Mouse (Mus musculus) lung, postnatal 0 days (tissue): ENCODE data around the gene Tmem79. TPM values are rescaled to one million over a fixed set of nuclear protein-coding genes. Genes with fewer than 3 reads are reported as not detected.
"Not testable (repeated sequence)": the region's sequence is repeated elsewhere in the genome, so short reads cannot be mapped to it uniquely, and the experiment has no call there.

ENCODE experiments used
- ATAC-seq: fragments of 200-750 bp; cut with Nextera tagmentation; 2 replicates; pipeline ENCODE4 v1.8.0; 2017; ENCODE audit warnings: moderate library complexity
- DNase-seq: peaks from one replicate; pipeline ENCODE4 v3.0.0-alpha.2; 2016; ENCODE audit warnings: low spot score
- H3K27ac ChIP-seq: fragments of 300-500 bp; sonication (generic); 2 replicates; pipeline ENCODE4 v1.5.1; 2014; ENCODE audit warnings: antibody characterized with exemption, mild to moderate bottlenecking, low read length, mixed read lengths
- H3K27me3 ChIP-seq: fragments of 300-500 bp; sonication (generic); replicated peaks from 2 replicates; pipeline ENCODE4 v1.6.1; 2014; ENCODE audit warnings: low read length, mixed read lengths; ENCODE audit not compliant: insufficient read depth
- H3K36me3 ChIP-seq: fragments of 300-500 bp; sonication (generic); 2 replicates; pipeline ENCODE4 v1.6.1; 2014; ENCODE audit warnings: low read length, mixed read lengths; ENCODE audit not compliant: insufficient read depth
- H3K4me1 ChIP-seq: fragments of 300-500 bp; sonication (generic); 2 replicates; pipeline ENCODE4 v1.6.1; 2014; ENCODE audit warnings: antibody characterized with exemption, low read depth, low read length, mixed read lengths; ENCODE audit not compliant: insufficient read depth
- H3K4me2 ChIP-seq: fragments of 300-500 bp; sonication (generic); replicated peaks from 2 replicates; pipeline ENCODE4 v1.6.1; 2014; ENCODE audit warnings: low read depth, mild to moderate bottlenecking, low read length, moderate library complexity, mixed read lengths
- H3K4me3 ChIP-seq: fragments of 300-500 bp; sonication (generic); 2 replicates; pipeline ENCODE4 v1.5.1; 2014; ENCODE audit warnings: low read depth, low read length
- H3K9ac ChIP-seq: fragments of 300-500 bp; sonication (generic); replicated peaks from 2 replicates; pipeline ENCODE4 v1.6.1; 2014; ENCODE audit warnings: low read depth, mild to moderate bottlenecking
- H3K9me3 ChIP-seq: fragments of 300-500 bp; sonication (generic); 2 replicates; pipeline ENCODE4 v1.6.1; 2016; ENCODE audit warnings: low read length, mixed read lengths
- CTCF ChIP-seq: IDR thresholded peaks from 2 replicates; pipeline ENCODE4 v1.5.1; 2016; ENCODE audit warnings: antibody characterized with exemption, mild to moderate bottlenecking
- EP300 ChIP-seq: IDR thresholded peaks from 2 replicates; pipeline ENCODE4 v1.6.1; 2016; ENCODE audit warnings: antibody characterized with exemption, mild to moderate bottlenecking, control low read depth
- WGBS: fragments of 180-500 bp; shearing (Covaris S2); extraction: QIAGEN DNeasy Blood & Tissue Kit; methylation state at CpG from one replicate; pipeline ENCODE4 v1.1.7; 2014; 5-methylcytosine and 5-hydroxymethylcytosine counted together
- polyA plus RNA-seq: library from polyadenylated mRNA; unstranded; fragments of >200 nt; fragmentation: Nextera tagmentation; extraction: Ambion mirVana; gene quantifications from 2 replicates; pipeline ENCODE4 v1.2.1, GENCODE M21; 2015

Tmem79 gene
- polyA plus RNA-seq, 1 experiment from 2014 or later, result 9.0 TPM

DNA sequence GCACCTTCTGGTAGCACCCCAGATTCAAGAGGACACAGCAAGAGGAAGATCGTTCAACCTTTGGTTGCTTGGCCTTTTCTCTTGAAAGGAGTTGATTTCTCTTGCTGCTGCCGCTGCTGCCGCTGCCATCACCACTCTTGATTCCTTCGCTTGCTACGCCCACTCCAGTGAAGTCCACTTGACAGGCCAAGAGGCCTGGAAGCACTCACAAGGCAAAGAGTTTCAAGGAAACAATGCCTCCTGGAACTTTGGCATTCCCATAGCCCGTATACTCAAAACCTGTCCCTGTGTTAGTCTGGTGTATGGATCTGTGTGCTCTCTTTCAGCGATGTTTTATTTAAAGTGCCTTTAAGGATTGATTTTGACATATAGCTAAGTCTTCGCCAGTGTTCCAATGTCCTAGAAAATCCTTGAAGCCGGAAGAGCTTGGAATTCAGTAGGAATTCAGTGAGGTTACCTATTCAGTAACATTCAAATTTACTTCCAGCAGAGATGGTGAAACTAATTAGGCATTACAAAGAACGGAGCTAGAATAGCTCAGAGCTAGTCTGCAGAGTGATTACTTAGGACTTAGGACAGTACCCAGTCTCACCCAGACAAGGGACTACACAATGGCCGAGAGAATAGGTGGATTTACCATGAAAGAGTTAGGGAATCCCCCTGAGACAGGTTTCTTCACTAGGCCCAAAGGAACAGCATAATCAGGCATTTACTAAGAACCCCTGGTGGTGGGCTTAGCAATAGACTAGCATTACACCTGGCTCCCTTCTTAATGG lies 54.6 kb downstream of the Tmem79 start:
- H3K4me3 ChIP-seq, H3K4me1 ChIP-seq, H3K36me3 ChIP-seq, H3K9me3 ChIP-seq, H3K27me3 ChIP-seq, H3K9ac ChIP-seq: not testable (repeated sequence)
- TF ChIP-seq EP300, result peak; percentile 76
- DNase-seq (peak; percentile 80), ATAC-seq (peak; percentile 67)
- WGBS, result 49% methylated on average over 11 of the region's 11 CpGs
- peak overlapping the region; percentile 34 for H3K4me2 ChIP-seq
- H3K27ac ChIP-seq, result peak overlapping the region; percentile 51

DNA sequence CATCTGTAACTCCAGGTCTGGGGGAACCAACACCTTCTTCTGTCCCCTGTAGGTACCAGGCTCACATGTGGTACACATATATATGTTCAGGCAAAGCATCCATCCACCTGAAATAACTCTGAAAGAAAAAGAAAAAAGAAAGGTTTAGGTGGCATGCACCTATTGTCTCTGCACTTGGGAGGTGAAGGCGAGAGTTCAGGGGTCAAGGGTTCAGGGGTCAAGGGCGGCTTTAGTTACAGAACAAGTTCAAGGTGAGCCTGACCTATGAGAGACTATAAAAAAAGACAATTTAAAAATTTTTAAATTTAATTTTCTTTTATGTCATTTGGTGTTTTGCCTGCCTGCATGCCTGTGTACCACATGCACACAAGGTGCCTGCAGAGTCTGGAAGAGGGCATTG lies 55.9 kb downstream of the Tmem79 start:
- 92% methylated on average over 2 of the region's 2 CpGs for WGBS
- Histone ChIP-seq H3K4me1 (no peaks in the 10 kb centered on the region), H3K27ac (no peak overlapping the region), H3K9ac (no peak overlapping the region), H3K9me3 (no peaks in the 10 kb centered on the region), H3K4me3 (no peak overlapping the region), H3K27me3 (no peaks in the 10 kb centered on the region), H3K4me2 (0 out of 2 replicates have a peak overlapping the region, but pooled peaks have one; percentile 34), H3K36me3 (no peaks in the 10 kb centered on the region)
- DNase-seq (no peak), ATAC-seq (no peak)
- TF ChIP-seq CTCF (no peak), EP300 (no peak)

Other genes with a start within 250 kb of the Tmem79 start
- 14.4 and 15.4 TPM in 2 replicates for gene Mef2d, start 193.8 kb downstream of the Tmem79 start, polyA plus RNA-seq
- 3.9 and 4.9 TPM in 2 replicates for gene Rhbg, start 81.4 kb downstream of the Tmem79 start, polyA plus RNA-seq
- gene Gm38392, start 48.9 kb downstream of the Tmem79 start, polyA plus RNA-seq, result 1.8 and 2.0 TPM in 2 replicates
- 10.8 and 13.1 TPM in 2 replicates for gene Tsacc, start 39.1 kb downstream of the Tmem79 start, polyA plus RNA-seq
- 173 and 177 TPM in 2 replicates for gene Cct3, start 39.0 kb downstream of the Tmem79 start, polyA plus RNA-seq
- 273 and 278 TPM in 2 replicates for gene Glmp, start 11.1 kb downstream of the Tmem79 start, polyA plus RNA-seq
- gene Smg5, start 112 bp upstream of the Tmem79 start, polyA plus RNA-seq, result 19.7 and 19.8 TPM in 2 replicates
- 4.3 and 5.3 TPM in 2 replicates for gene Paqr6, start 28.4 kb upstream of the Tmem79 start, polyA plus RNA-seq
- gene Bglap3, start 36.6 kb upstream of the Tmem79 start, polyA plus RNA-seq, result 0.14 and 0.39 TPM in 2 replicates
- gene Bglap2, start 42.6 kb upstream of the Tmem79 start, polyA plus RNA-seq, result not detected in 2 replicates
- not detected in 2 replicates for gene Bglap, start 48.3 kb upstream of the Tmem79 start, polyA plus RNA-seq
- 27.9 and 30.6 TPM in 2 replicates for gene Pmf1, start 74.2 kb upstream of the Tmem79 start, polyA plus RNA-seq
- 9.3 and 11.3 TPM in 2 replicates for gene Slc25a44, start 89.0 kb upstream of the Tmem79 start, polyA plus RNA-seq
- gene Sema4a, start 125.0 kb upstream of the Tmem79 start, polyA plus RNA-seq, result 9.0 and 9.2 TPM in 2 replicates
- gene Lmna, start 173.8 kb upstream of the Tmem79 start, polyA plus RNA-seq, result 185 and 216 TPM in 2 replicates
- gene Mex3a, start 196.2 kb upstream of the Tmem79 start, polyA plus RNA-seq, result 2.6 and 3.4 TPM in 2 replicates
- gene Rab25, start 212.2 kb upstream of the Tmem79 start, polyA plus RNA-seq, result 61.4 and 61.8 TPM in 2 replicates
- 138 and 143 TPM in 2 replicates for gene Lamtor2, start 216.9 kb upstream of the Tmem79 start, polyA plus RNA-seq
- gene Ubqln4, start 217.6 kb upstream of the Tmem79 start, polyA plus RNA-seq, result 18.4 and 22.6 TPM in 2 replicates
- 306 and 384 TPM in 2 replicates for gene Ssr2, start 239.7 kb upstream of the Tmem79 start, polyA plus RNA-seq